Mouse (Mus musculus) midbrain, embryonic 10.5 days (tissue): ENCODE measurements at regions not wholly inside any gene's neighbourhood (a gene's known extent, or its start where the extent isn't known, plus 50 kb on each side); places are given as distances from the start of the nearest gene placed in this dataset.

Experiments used
- DNase-seq: peaks from one replicate; pipeline ENCODE4 v3.0.0-alpha.2; 2017; ENCODE audit warnings: low spot score
- H3K27ac ChIP-seq: fragments of 300-500 bp; sonication (generic); replicated peaks from 2 replicates; pipeline ENCODE4 v1.5.1; 2016; ENCODE audit warnings: mild to moderate bottlenecking
- H3K27me3 ChIP-seq: fragments of 300-500 bp; sonication (generic); 2 replicates; pipeline ENCODE4 v1.6.1; 2016; ENCODE audit warnings: low read depth, mild to moderate bottlenecking; ENCODE audit not compliant: poor library complexity, severe bottlenecking
- H3K36me3 ChIP-seq: fragments of 300-500 bp; sonication (generic); 2 replicates; pipeline ENCODE4 v1.6.1; 2016; ENCODE audit warnings: mild to moderate bottlenecking, moderate library complexity
- H3K4me1 ChIP-seq: fragments of 300-500 bp; sonication (generic); 2 replicates; pipeline ENCODE4 v1.6.1; 2016
- H3K4me3 ChIP-seq: fragments of 300-500 bp; sonication (generic); 2 replicates; pipeline ENCODE4 v1.5.1; 2016; ENCODE audit warnings: mild to moderate bottlenecking, moderate library complexity
- H3K9me3 ChIP-seq: fragments of 300-500 bp; sonication (generic); replicated peaks from 2 replicates; pipeline ENCODE4 v1.6.1; 2016; ENCODE audit warnings: mild to moderate bottlenecking
- WGBS: fragments of 180-500 bp; shearing (Covaris S2); methylation state at CpG from one replicate; pipeline ENCODE4 v1.1.7; 2016; 5-methylcytosine and 5-hydroxymethylcytosine counted together

DNA sequence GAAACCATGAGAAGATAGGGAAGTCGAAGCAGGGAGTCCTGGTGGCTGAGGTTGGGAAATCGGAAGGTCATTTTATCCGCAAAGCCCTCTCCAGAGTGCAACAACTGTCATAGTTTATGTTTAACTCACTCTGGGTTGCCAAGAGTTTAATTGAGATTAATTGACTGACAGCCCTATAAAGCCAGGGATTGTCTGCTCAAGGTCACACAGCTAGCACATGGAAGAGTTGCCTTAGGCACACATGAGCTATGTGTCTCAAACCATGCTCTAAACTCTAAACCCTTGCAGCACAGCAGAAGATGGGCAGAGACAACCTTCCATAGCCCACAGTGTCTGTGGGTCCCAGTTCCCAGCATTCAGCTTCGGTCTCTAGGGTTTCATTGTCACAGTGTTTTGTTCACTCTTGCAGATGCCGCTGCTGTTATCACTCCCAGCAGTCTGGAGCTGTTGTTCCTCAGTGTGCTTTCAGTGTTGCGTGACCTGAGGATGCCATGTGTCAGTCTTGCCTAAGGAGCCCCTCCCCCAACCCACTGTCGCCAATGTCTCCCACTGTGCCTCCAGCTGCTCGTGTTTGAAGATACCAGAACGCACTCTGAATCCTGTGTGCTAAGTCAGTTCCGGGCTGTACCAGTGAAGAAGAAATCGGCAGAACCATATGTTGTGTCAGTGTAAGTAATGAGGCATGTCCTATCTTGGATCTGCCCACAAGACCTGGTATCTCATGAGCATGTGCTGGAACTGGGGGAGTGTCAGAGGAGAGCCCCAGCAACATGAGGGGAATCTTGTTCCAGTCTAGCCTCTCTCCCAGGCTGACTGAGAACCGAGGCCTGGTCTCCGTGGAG lies 179.5 kb upstream of the Klf4 start:
- peak; percentile 19 for DNase-seq
- H3K4me1 ChIP-seq: peaks cover 8% of the 10 kb centered on the region
- no peaks in the 10 kb centered on the region for H3K27me3 ChIP-seq
- H3K27ac ChIP-seq: peak overlapping the region; percentile 46
- H3K36me3 ChIP-seq: no peaks in the 10 kb centered on the region
- no peaks in the 10 kb centered on the region for H3K9me3 ChIP-seq
- no peak overlapping the region for H3K4me3 ChIP-seq
- WGBS: 70% methylated on average over 13 of the region's 13 CpGs

- DNase-seq: no peak
- Histone ChIP-seq H3K9me3 (no peaks in the 10 kb centered on the region), H3K27me3 (no peaks in the 10 kb centered on the region), H3K27ac (no peak overlapping the region), H3K4me3 (no peak overlapping the region), H3K36me3 (no peaks in the 10 kb centered on the region), H3K4me1 (peaks cover 8% of the 10 kb centered on the region)
- 91% methylated on average over 5 of the region's 5 CpGs for WGBS
Measured at GRCm38 (mm10) chr4:55710476-55710875, 178.2 kb upstream of the Klf4 start.

DNA sequence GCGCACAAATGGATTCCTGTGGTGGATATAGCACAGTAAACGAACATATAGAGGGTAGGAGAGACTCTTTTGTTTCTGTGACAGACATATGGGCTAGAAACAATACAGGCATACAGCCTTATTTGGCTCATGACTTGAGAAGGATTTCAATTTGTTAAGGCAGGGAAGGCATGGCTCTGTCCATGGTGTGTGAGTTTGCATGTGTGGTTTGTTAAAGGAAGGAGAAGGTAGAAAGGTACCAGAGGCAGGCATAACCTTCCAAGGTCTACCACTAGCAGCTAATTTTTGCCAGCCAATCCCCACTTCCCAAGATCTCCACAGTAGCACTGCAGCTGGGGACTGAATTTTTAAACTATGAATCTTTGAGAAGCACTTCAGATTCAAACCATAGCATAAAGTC lies 176.5 kb upstream of the Klf4 start:
- no peaks in the 10 kb centered on the region for H3K9me3 ChIP-seq
- peaks cover 8% of the 10 kb centered on the region for H3K4me1 ChIP-seq
- WGBS: 84% methylated on average over 2 of the region's 2 CpGs
- no peaks in the 10 kb centered on the region for H3K36me3 ChIP-seq
- no peak overlapping the region for H3K4me3 ChIP-seq
- H3K27me3 ChIP-seq: no peaks in the 10 kb centered on the region
- no peak overlapping the region for H3K27ac ChIP-seq
- DNase-seq: no peak

DNA sequence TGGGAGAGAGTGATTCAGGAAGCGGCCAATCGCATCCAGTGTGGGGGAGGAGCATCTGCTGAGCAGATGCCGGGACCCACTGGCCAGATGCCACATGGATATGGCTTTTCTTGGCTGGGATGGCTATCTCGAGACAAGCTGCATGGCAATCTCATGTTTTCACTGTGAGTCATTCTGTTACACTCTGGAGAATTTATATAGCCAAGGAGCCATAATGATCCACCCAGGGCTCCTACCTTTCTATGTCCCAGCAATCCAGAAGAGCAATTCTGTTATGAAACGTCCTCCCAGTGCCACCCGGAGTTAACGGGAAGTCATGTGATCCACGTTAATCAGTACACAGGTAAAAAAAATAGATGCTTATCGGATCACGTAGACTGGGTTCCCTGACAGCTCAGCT lies 175.7 kb upstream of the Klf4 start:
- DNase-seq: no peak
- 90% methylated on average over 10 of the region's 10 CpGs for WGBS
- Histone ChIP-seq H3K27me3 (no peaks in the 10 kb centered on the region), H3K9me3 (no peaks in the 10 kb centered on the region), H3K36me3 (no peaks in the 10 kb centered on the region), H3K27ac (no peak overlapping the region), H3K4me3 (no peak overlapping the region), H3K4me1 (peaks cover 8% of the 10 kb centered on the region)

GRCm38 (mm10) chr4:55704921-55705320 lies 172.7 kb upstream of the Klf4 start:
- Histone ChIP-seq H3K27me3 (no peaks in the 10 kb centered on the region), H3K36me3 (no peaks in the 10 kb centered on the region), H3K9me3 (no peaks in the 10 kb centered on the region), H3K4me3 (no peak overlapping the region), H3K4me1 (no peaks in the 10 kb centered on the region), H3K27ac (no peak overlapping the region)
- no peak for DNase-seq
- WGBS: 84% methylated on average over 4 of the region's 4 CpGs

DNA sequence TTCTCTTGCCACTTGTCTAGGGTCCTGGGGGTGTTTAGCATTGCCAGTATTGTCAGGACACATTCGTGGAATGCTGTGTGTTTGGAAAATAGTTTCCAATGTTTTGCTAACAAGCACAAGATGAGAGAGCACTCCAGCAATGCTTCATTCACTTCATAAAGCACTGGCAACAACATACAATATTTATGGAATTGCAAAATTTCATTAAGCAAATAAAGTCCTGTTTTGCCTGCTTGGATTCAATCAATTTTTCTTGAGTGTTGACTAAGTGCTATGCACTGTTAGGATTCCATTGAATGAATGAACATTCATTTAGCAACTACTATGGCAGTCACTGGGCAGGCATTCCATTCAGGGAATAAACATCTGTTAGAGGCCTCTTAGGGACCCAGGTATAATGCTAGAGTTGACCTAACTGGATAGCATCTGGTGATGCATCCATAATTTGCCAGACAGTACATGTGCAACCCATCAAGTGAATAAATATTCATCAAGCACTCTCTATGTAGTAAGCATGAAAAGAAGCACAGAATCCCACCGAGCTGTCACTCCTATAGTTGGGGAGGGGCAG lies 171.2 kb upstream of the Klf4 start:
- no peaks in the 10 kb centered on the region for H3K36me3 ChIP-seq
- no peaks in the 10 kb centered on the region for H3K9me3 ChIP-seq
- H3K4me1 ChIP-seq: no peaks in the 10 kb centered on the region
- no peak overlapping the region for H3K27ac ChIP-seq
- H3K27me3 ChIP-seq: no peaks in the 10 kb centered on the region
- WGBS: 87% methylated on average over 2 of the region's 2 CpGs
- H3K4me3 ChIP-seq: no peak overlapping the region
- no peak for DNase-seq

GRCm38 (mm10) chr4:55701334-55701733 lies 169.1 kb upstream of the Klf4 start:
- no peaks in the 10 kb centered on the region for H3K9me3 ChIP-seq
- 80% methylated on average over 2 of the region's 2 CpGs for WGBS
- peaks cover 11% of the 10 kb centered on the region for H3K4me1 ChIP-seq
- DNase-seq: no peak
- no peaks in the 10 kb centered on the region for H3K27me3 ChIP-seq
- H3K4me3 ChIP-seq: no peak overlapping the region
- no peaks in the 10 kb centered on the region for H3K36me3 ChIP-seq
- H3K27ac ChIP-seq: no peak overlapping the region

DNA sequence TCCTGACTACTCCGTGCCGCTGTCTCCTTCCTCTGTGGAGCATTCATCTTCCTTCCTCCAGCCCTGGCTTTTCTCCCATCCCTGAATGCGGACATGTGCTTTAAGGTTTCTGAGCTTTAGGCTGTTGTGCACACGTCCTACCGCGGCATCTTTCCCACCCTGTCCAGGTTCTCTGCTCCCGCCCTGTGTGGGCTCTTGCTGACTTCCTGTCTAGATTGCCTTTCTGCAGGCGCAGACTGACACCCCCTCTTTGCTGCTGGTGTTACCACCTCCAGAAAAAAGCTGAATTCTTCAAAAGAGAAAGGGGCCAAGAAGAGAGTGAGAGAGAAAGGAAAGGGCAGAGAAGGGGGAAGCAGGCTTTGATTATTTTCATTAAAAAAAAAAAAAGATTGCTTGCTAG lies 167.7 kb upstream of the Klf4 start:
- DNase-seq: no peak
- 83% methylated on average over 8 of the region's 8 CpGs for WGBS
- no peak overlapping the region for H3K27ac ChIP-seq
- no peaks in the 10 kb centered on the region for H3K9me3 ChIP-seq
- H3K4me1 ChIP-seq: peaks cover 13% of the 10 kb centered on the region
- no peak overlapping the region for H3K4me3 ChIP-seq
- no peaks in the 10 kb centered on the region for H3K27me3 ChIP-seq
- H3K36me3 ChIP-seq: no peaks in the 10 kb centered on the region

GRCm38 (mm10) chr4:55699161-55699560 lies 166.9 kb upstream of the Klf4 start:
- Histone ChIP-seq H3K27ac (no peak overlapping the region), H3K4me1 (peaks cover 13% of the 10 kb centered on the region), H3K9me3 (no peaks in the 10 kb centered on the region), H3K36me3 (no peaks in the 10 kb centered on the region), H3K4me3 (no peak overlapping the region), H3K27me3 (no peaks in the 10 kb centered on the region)
- WGBS: 83% methylated on average over 5 of the region's 5 CpGs
- DNase-seq: no peak

DNA sequence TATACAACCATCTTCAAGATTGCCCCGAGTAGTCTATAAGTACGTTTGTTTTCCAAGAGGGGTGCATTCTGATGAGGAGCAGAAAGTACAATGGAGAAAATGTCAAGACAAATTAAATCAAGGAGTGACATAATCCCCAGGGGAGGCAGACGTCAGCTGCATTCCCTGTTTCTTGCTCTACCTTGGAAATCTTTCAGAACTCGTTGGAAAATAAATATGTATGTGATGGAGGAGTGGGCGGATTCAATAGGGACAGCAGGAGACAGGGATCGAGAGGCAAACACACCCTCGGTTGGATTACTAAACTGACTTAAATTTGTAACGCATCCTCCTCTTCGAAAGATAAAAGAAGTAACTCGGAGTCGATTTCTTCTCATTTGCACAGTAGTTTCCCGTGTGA lies 164.8 kb upstream of the Klf4 start:
- WGBS: 63% methylated on average over 12 of the region's 12 CpGs
- H3K27ac ChIP-seq: no peak overlapping the region
- no peak for DNase-seq
- H3K9me3 ChIP-seq: no peaks in the 10 kb centered on the region
- no peaks in the 10 kb centered on the region for H3K27me3 ChIP-seq
- H3K4me1 ChIP-seq: peaks cover 13% of the 10 kb centered on the region
- no peak overlapping the region for H3K4me3 ChIP-seq
- H3K36me3 ChIP-seq: no peaks in the 10 kb centered on the region

DNA sequence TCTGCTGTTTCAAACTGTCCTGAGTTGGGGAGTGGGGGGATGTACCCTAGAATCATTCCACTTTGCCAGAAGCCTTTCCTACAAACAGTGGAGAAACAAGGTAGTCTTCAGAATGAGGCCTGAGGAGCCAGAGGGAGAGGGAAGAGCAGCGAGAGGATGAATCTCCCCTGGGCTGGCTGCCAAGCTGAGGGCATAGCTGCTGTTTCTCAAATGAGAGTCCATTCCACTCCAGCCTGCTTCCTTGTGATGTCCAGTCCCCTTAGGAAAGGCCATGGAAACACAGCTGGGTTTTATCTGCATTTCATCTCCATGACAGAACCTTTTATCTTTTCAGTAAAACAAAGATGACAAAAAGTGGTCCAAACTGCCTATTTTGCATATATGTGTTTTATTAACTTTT lies 164.2 kb upstream of the Klf4 start:
- Histone ChIP-seq H3K36me3 (no peaks in the 10 kb centered on the region), H3K9me3 (no peaks in the 10 kb centered on the region), H3K27ac (no peak overlapping the region), H3K27me3 (no peaks in the 10 kb centered on the region), H3K4me3 (no peak overlapping the region), H3K4me1 (peaks cover 13% of the 10 kb centered on the region)
- no peak for DNase-seq
- WGBS: 57% methylated on average over 1 of the region's 1 CpGs

DNA sequence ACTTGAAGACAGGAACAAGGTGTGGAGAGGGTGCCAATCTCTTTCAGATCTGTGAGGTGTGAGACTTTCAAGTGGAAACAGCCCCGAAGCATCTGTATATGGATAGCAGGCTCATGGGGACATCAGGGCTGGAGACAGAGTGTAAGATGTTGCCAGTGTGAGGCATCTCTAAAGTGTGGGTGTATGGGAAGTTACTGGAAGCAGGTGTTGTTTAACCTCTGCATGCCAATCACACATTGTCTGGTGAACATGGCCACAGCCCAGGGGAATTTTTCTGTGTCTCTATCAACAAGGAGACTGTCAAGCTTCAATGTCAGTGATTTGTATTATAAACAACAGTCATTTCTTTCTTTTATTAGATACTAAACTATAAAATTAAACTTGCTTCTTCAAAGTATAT lies 163.0 kb upstream of the Klf4 start:
- Histone ChIP-seq H3K4me3 (no peak overlapping the region), H3K27me3 (no peaks in the 10 kb centered on the region), H3K36me3 (no peaks in the 10 kb centered on the region), H3K4me1 (peaks cover 13% of the 10 kb centered on the region), H3K27ac (no peak overlapping the region), H3K9me3 (no peaks in the 10 kb centered on the region)
- DNase-seq: no peak
- WGBS: 96% methylated on average over 1 of the region's 1 CpGs

DNA sequence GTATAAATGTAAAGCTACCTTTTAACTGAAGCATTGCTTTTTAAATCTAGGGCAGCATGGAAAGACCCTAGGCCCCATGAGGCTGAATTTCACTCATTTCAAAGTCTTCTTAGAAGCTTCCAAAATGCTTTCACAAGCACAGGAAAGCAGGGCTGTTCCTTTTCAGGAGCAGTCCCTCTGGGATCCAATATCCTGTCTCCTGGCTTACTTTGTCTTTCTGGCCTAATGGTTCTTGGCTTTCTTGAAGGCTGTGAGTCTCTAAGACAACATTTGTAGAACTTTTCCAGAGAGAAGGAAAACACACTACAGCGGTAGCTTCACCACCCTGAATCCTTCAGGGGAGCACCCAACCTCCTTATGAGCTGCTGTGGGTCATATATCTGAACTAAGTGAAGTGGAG lies 157.2 kb upstream of the Klf4 start:
- H3K9me3 ChIP-seq: no peaks in the 10 kb centered on the region
- 86% methylated on average over 1 of the region's 1 CpGs for WGBS

More for the DNA sequence above, 157.2 kb upstream of the Klf4 start:
- no peak for DNase-seq
- Histone ChIP-seq H3K27me3 (no peaks in the 10 kb centered on the region), H3K27ac (no peak overlapping the region), H3K4me3 (no peak overlapping the region), H3K4me1 (no peaks in the 10 kb centered on the region), H3K36me3 (no peaks in the 10 kb centered on the region)
